Mouse (Mus musculus): ENCODE measurements around the gene Get4. TPM values are rescaled to one million over a fixed set of nuclear protein-coding genes. Genes with fewer than 3 reads are reported as not detected.

Gene Get4
- polyA plus RNA-seq, 1 experiment from 2014 or later: 164 TPM

DNA sequence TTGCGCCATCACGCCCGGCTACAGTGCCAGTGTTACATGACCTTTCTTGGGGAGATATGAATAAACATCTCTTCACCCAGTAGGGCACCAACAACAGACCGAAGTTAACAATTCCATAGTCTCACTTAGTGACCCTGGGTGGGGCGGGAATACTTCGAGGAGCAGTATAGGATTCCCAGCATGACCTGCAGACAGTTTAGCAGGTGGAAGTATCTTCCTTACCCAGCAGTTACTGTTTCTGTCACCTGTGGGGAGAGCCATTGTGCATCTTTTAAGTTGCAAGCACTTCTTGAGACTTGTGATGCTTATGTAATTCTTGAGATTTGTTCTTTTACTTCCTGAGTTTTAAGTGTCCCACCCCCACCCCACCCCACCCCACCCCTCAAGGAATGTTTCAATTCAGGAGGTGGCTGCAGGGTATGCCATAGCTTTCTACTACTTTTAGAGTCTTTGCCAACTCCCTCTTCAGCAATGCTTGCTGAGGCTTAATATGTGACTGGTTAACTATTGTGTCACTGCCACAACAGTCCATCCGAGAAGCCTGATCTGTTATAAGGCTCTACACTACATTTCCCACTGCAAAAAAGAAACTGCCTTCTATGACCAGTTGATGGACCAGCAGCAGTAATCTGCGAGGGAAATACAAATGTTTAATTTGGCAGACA lies 6.4 kb downstream of the Get4 start:
- Histone ChIP-seq H3K4me1 (peaks cover 5% of the 10 kb centered on the region), H3K4me3 (no peak overlapping the region), H3K4me2 (replicated peaks) (no peak overlapping the region), H3K36me3 (peaks cover 39% of the 10 kb centered on the region), H3K27ac (no peak overlapping the region), H3K9ac (no peak overlapping the region), H3K27me3 (no peaks in the 10 kb centered on the region), H3K9me3 (no peaks in the 10 kb centered on the region)
- 92% methylated on average over 8 of the region's 8 CpGs for WGBS
- no peak for ATAC-seq (ENCODE audit: insufficient number of reproducible peaks, insufficient read depth, low FRiP score, low TSS enrichment)

GRCm38 (mm10) chr5:139259853-139260252 lies 7.7 kb downstream of the Get4 start:
- H3K9me3 ChIP-seq: no peaks in the 10 kb centered on the region
- WGBS: 84% methylated on average over 5 of the region's 5 CpGs
- H3K36me3 ChIP-seq: peaks cover 53% of the 10 kb centered on the region
- no peak overlapping the region for H3K9ac ChIP-seq
- no peak for ATAC-seq (ENCODE audit: insufficient number of reproducible peaks, insufficient read depth, low FRiP score, low TSS enrichment)
- H3K27me3 ChIP-seq: no peaks in the 10 kb centered on the region
- no peak overlapping the region for H3K4me2 ChIP-seq (replicated peaks)
- H3K4me3 ChIP-seq: no peak overlapping the region
- no peak overlapping the region for H3K27ac ChIP-seq
- no peaks in the 10 kb centered on the region for H3K4me1 ChIP-seq

- H3K9me3 ChIP-seq: no peaks in the 10 kb centered on the region
- H3K4me2 ChIP-seq (replicated peaks): no peak overlapping the region
- no peak overlapping the region for H3K9ac ChIP-seq
- H3K27me3 ChIP-seq: no peaks in the 10 kb centered on the region
- H3K27ac ChIP-seq: no peak overlapping the region
- WGBS: 91% methylated on average over 4 of the region's 4 CpGs
- H3K36me3 ChIP-seq: peaks cover 68% of the 10 kb centered on the region
- H3K4me3 ChIP-seq: no peak overlapping the region
- ATAC-seq (ENCODE audit: insufficient number of reproducible peaks, insufficient read depth, low FRiP score, low TSS enrichment): no peak
- H3K4me1 ChIP-seq: no peaks in the 10 kb centered on the region
Measured at GRCm38 (mm10) chr5:139261403-139261802, 9.3 kb downstream of the Get4 start.

DNA sequence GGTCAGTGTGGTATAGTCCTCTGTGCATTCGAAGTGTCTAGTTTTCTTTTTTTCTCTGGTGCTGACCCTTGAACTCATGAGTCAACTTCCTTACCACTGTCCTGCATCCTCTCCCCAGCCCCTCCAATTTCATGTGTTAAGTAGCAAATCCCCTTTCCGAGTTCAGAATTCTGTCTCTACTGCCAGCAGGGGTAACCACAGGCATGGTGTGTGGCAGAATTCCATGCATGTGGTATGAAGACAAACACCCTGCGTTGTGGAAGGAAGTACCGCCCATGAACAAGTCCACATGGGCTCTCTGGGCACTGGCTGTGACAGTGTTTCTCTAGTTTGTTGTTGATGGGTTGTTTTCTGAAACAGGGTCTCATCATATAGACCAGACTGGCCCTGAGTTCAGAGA lies 15.5 kb downstream of the Get4 start:
- Histone ChIP-seq H3K27me3 (no peaks in the 10 kb centered on the region), H3K36me3 (peaks cover 68% of the 10 kb centered on the region), H3K4me2 (replicated peaks) (no peak overlapping the region), H3K9me3 (no peaks in the 10 kb centered on the region), H3K9ac (no peak overlapping the region), H3K27ac (no peak overlapping the region), H3K4me3 (no peak overlapping the region), H3K4me1 (0 out of 2 replicates have a peak, but pooled peaks cover 5% of the 10 kb centered on the region)
- ATAC-seq (ENCODE audit: insufficient number of reproducible peaks, insufficient read depth, low FRiP score, low TSS enrichment): no peak
- WGBS: 87% methylated on average over 4 of the region's 4 CpGs

DNA sequence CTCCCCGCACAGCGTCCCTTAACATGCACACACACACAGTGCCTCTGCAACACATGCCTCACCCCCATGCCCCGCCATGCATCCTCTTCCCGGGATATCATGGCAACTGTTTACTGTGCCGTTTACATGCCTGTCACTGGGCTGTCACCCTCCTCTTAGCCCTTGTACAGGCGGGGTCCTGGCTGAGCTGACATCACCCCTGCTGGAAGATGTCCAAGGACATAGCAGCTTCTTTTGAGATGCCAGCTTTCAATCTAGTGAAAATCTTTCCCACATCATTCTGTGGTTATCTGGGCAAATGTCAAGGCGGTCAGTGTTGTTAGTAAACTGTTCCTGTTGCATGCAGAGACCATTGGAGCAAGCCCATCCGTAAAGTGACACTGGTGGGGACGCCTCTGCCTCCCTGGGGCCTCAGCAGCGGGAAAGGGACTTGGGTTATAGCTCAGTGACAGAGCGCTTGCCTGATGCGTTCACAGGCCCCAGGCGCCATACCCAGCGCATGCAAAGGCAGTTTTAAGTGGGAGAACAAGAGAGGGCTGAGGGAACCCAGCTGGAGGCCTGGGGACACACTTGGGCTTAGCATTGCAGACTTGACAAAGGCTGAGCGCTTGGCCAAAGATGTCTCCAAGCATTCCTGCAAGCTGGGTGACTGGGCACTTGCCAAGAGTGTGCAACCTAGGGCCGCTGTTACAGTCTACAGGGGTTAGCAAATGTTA lies 18.8 kb downstream of the Get4 start:
- no peak overlapping the region for H3K27ac ChIP-seq
- WGBS: 72% methylated on average over 16 of the region's 16 CpGs
- no peak for ATAC-seq (ENCODE audit: insufficient number of reproducible peaks, insufficient read depth, low FRiP score, low TSS enrichment)

DNA sequence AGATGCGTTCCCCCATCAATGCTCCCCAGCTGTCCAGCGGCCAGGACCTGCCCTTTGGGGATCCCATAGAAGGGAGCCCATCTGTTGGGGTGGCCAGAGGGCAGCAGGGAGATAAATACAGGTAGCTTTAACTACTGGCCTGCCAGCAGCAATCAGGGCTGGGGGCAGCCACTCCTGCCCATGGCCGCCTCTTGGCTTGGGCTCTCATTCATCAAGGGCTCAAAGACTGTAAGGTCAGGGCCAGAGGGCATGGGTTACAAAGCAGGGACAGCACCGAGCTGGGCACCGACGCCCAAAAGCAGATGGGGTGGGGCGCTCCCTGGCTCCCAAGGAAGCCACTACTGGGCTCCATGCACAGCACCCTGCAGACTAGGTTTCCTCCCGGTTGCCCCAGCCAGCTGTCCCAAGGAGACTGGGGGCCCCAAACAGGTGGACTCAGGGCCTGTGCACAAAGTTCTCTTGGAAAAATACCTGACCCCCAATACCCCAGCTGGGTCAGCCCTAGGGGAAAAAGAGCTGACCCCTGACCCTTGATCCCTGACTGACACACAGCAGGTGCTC lies 19.9 kb downstream of the Get4 start:
- H3K27me3 ChIP-seq: no peaks in the 10 kb centered on the region
- H3K9ac ChIP-seq: no peak overlapping the region
- WGBS: 41% methylated on average over 8 of the region's 8 CpGs
- 0 out of 2 replicates have a peak, but pooled peaks cover 5% of the 10 kb centered on the region for H3K4me1 ChIP-seq
- no peaks in the 10 kb centered on the region for H3K9me3 ChIP-seq
- H3K27ac ChIP-seq: no peak overlapping the region
- no peak for ATAC-seq (ENCODE audit: insufficient number of reproducible peaks, insufficient read depth, low FRiP score, low TSS enrichment)
- H3K4me3 ChIP-seq: no peak overlapping the region
- no peak overlapping the region for H3K4me2 ChIP-seq (replicated peaks)
- peaks cover 23% of the 10 kb centered on the region for H3K36me3 ChIP-seq

More for the DNA sequence above, 18.8 kb downstream of the Get4 start:
- H3K4me3 ChIP-seq: no peak overlapping the region
- no peaks in the 10 kb centered on the region for H3K9me3 ChIP-seq
- no peak overlapping the region for H3K9ac ChIP-seq
- H3K4me1 ChIP-seq: 0 out of 2 replicates have a peak, but pooled peaks cover 5% of the 10 kb centered on the region
- H3K4me2 ChIP-seq (replicated peaks): no peak overlapping the region
- peaks cover 35% of the 10 kb centered on the region for H3K36me3 ChIP-seq
- no peaks in the 10 kb centered on the region for H3K27me3 ChIP-seq

GRCm38 (mm10) chr5:139277287-139277686 lies 25.2 kb downstream of the Get4 start:
- H3K4me3 ChIP-seq: no peak overlapping the region
- H3K4me1 ChIP-seq: 0 out of 2 replicates have a peak, but pooled peaks cover under 1% of the 10 kb centered on the region
- H3K27ac ChIP-seq: no peak overlapping the region
- WGBS: 77% methylated on average over 8 of the region's 8 CpGs
- no peak for ATAC-seq (ENCODE audit: insufficient number of reproducible peaks, insufficient read depth, low FRiP score, low TSS enrichment)
- no peaks in the 10 kb centered on the region for H3K27me3 ChIP-seq
- H3K9ac ChIP-seq: no peak overlapping the region
- H3K36me3 ChIP-seq: no peaks in the 10 kb centered on the region
- no peak overlapping the region for H3K4me2 ChIP-seq (replicated peaks)
- no peaks in the 10 kb centered on the region for H3K9me3 ChIP-seq

DNA sequence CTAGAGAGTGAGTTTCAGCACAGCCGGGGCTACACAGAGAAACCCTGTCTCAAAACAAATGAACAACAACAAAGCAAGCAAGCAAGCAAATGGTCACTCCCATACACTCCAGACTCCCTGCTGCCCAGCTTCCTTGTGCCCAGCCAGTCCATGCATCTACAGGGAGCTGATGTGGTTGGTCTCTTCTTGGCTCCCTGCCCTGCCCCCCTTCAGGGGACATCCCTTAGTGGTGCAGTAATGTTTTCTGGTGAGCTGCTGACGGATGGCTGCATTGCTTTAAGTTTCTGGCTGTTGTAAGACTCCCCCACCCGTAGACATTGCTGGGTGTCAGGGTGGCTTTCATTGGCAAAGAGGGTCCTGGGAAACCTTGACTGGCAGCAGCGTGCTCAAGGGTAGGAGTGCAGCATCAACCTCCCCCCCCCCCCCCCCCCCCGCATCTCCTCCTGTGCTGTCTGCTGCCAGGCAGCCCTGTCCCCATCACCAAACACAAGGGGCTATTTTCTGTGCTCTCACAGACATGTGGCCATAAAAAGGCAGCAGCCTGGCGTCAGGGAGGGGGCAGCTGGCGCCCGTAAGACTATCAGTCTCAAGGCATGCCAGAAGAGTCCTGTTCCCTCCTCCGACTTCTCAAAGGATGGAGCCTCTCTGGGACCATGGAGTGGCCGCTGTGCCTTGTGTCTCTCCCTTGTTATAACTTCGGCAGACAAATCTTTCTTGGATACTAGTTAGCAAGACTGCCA lies 29.4 kb downstream of the Get4 start:
- H3K27ac ChIP-seq: no peak overlapping the region

GRCm38 (mm10) chr5:139282191-139282590 lies 30.1 kb downstream of the Get4 start:
- Histone ChIP-seq H3K9me3 (no peaks in the 10 kb centered on the region), H3K4me3 (no peak overlapping the region), H3K9ac (no peak overlapping the region), H3K4me2 (replicated peaks) (no peak overlapping the region), H3K4me1 (0 out of 2 replicates have a peak, but pooled peaks cover 4% of the 10 kb centered on the region), H3K27me3 (no peaks in the 10 kb centered on the region), H3K36me3 (no peaks in the 10 kb centered on the region), H3K27ac (no peak overlapping the region)
- 7% methylated on average over 15 of the region's 15 CpGs for WGBS
- ATAC-seq (ENCODE audit: insufficient number of reproducible peaks, insufficient read depth, low FRiP score, low TSS enrichment): peak; percentile 68; the same call in 1 of the 2 replicates

More for the DNA sequence above, 29.4 kb downstream of the Get4 start:
- Histone ChIP-seq H3K4me2 (replicated peaks) (no peak overlapping the region), H3K4me1 (0 out of 2 replicates have a peak, but pooled peaks cover 4% of the 10 kb centered on the region), H3K27me3 (no peaks in the 10 kb centered on the region), H3K36me3 (no peaks in the 10 kb centered on the region), H3K4me3 (no peak overlapping the region), H3K9me3 (no peaks in the 10 kb centered on the region), H3K9ac (no peak overlapping the region)
- 61% methylated on average over 10 of the region's 11 CpGs for WGBS
- no peak for ATAC-seq (ENCODE audit: insufficient number of reproducible peaks, insufficient read depth, low FRiP score, low TSS enrichment)

DNA sequence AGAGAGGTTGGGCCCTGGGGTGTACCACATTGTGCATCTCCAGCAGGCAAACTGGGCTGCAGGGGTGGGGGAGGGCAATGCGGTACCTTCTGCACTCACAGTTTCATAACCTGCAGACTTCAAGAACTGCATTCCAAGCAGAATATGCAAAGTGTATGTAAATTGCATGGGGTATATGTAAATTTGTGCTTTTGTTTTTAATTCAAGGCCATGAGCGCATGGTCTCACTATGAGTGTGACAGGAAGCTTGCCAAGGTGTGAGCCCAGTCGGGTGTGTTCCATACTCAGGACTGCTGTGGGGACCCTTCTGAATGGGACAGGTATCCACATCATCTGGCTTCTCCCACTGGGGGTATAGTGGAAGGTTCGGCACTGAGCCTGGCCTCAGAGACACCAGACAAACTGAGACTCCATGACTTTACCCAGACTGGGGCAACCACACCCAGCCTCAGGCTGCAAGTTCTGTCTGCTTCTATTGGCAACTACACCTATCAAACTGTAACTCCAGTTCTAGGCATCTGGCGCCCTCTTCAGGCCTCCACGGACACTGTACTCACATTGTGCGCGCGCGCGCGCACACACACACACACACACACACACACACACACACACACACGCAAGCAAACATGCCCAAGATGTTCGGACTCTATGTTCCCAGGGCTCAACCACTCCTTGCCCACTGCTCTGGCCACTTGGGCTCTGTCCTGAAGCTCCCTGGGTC lies 31.5 kb downstream of the Get4 start:
- Histone ChIP-seq H3K36me3 (no peaks in the 10 kb centered on the region), H3K4me1 (0 out of 2 replicates have a peak, but pooled peaks cover 4% of the 10 kb centered on the region), H3K4me3 (no peak overlapping the region), H3K27me3 (no peaks in the 10 kb centered on the region), H3K9me3 (no peaks in the 10 kb centered on the region), H3K4me2 (replicated peaks) (no peak overlapping the region), H3K27ac (no peak overlapping the region), H3K9ac (no peak overlapping the region)
- ATAC-seq (ENCODE audit: insufficient number of reproducible peaks, insufficient read depth, low FRiP score, low TSS enrichment): no peak
- WGBS: 95% methylated on average over 14 of the region's 14 CpGs

Measured in embryonic facial prominence, embryonic 12.5 days (tissue).